In genomic region chr3:34638344-34638743, GRCm38 (mm10) we compare ENCODE assay signal across 15 mouse cellular contexts. TPM values are rescaled to one million over a fixed set of nuclear protein-coding genes. Genes with fewer than 3 reads are reported as not detected.
DNase-seq lines count a peak whose midpoint lies in the region; ATAC-seq and TF ChIP-seq lines count a peak whose summit lies in the region.
"Had no signal": no experiment of that assay in that cellular context is flagged by ENCODE, and none has a peak within 500 bp of the region (broad histone marks: within the 10 kb centered on the region; RNA-seq: fewer than 3 reads in every experiment).

No protein-coding gene starts in this region.

- H3K4me3 ChIP-seq in cerebellum, adult 2 months (replicated peaks; ENCODE audit: insufficient read depth, low read depth, low read length): peak overlapping the region; percentile 0
- H3K4me3 ChIP-seq in embryonic facial prominence, embryonic 14.5 days (ENCODE audit: low read depth, low read length): no peak overlapping the region
- H3K4me3 ChIP-seq in hindbrain, embryonic 14.5 days (replicated peaks; ENCODE audit: low read length): peak overlapping the region; percentile 12; the same call in 1 of the 2 replicates
- peak overlapping the region; percentile 2; the same call in 1 of the 2 replicates for H3K4me3 ChIP-seq in neural tube, embryonic 12.5 days
- H3K4me3 ChIP-seq: limb, embryonic 15.5 days had no signal

- no peaks in the 10 kb centered on the region for H3K9me3 ChIP-seq in embryonic facial prominence, embryonic 14.5 days (ENCODE audit: control insufficient read depth, low read length)
- no peaks in the 10 kb centered on the region for H3K9me3 ChIP-seq in hindbrain, embryonic 14.5 days (ENCODE audit: control insufficient read depth, low read length)
- H3K9me3 ChIP-seq in neural tube, embryonic 12.5 days: no peaks in the 10 kb centered on the region
- H3K9me3 ChIP-seq: limb, embryonic 15.5 days had no signal

- DNase-seq in cerebellum, adult 2 months: no peak
- no peak for DNase-seq in cerebellum, postnatal 36 days
- no peak for DNase-seq in embryonic facial prominence, embryonic 14.5 days (ENCODE audit: low spot score)
- DNase-seq in hindbrain, embryonic 14.5 days (ENCODE audit: low spot score): no peak
- DNase-seq in adrenal gland, postnatal 36 days: no peak
- no peak for DNase-seq in thymus, postnatal 14 days
- no peak for DNase-seq in right cerebral cortex, postnatal 25 days
- DNase-seq: cerebellum, adult 8-10 months; heart, adult 11 months; layer of hippocampus, adult 9-11 months; lung, postnatal 4 days had no signal

- ATAC-seq in embryonic facial prominence, embryonic 14.5 days (ENCODE audit: low read depth): no peak
- ATAC-seq in hindbrain, embryonic 14.5 days (ENCODE audit: low FRiP score): 0 out of 2 replicates have a peak, but pooled peaks have one; percentile 35
- peak; percentile 23; the same call in 1 of the 2 replicates for ATAC-seq in neural tube, embryonic 12.5 days (ENCODE audit: low FRiP score, low read depth)

- H3K36me3 ChIP-seq in embryonic facial prominence, embryonic 14.5 days (ENCODE audit: control insufficient read depth, insufficient read depth, low read length): no peaks in the 10 kb centered on the region
- H3K36me3 ChIP-seq in hindbrain, embryonic 14.5 days (replicated peaks; ENCODE audit: control insufficient read depth, insufficient read depth): no peaks in the 10 kb centered on the region
- no peaks in the 10 kb centered on the region for H3K36me3 ChIP-seq in neural tube, embryonic 12.5 days
- H3K36me3 ChIP-seq: G1E; limb, embryonic 15.5 days had no signal

- H3K4me1 ChIP-seq in cerebellum, adult 2 months (ENCODE audit: control insufficient read depth, insufficient read depth, low read length): 0 out of 2 replicates have a peak, but pooled peaks cover 4% of the 10 kb centered on the region
- peaks cover 7% of the 10 kb centered on the region for H3K4me1 ChIP-seq in embryonic facial prominence, embryonic 14.5 days (ENCODE audit: control insufficient read depth, insufficient read depth, low read length)
- peaks cover 10% of the 10 kb centered on the region; the same call in 1 of the 2 replicates for H3K4me1 ChIP-seq in hindbrain, embryonic 14.5 days (replicated peaks; ENCODE audit: control insufficient read depth, insufficient read depth, low read length)
- peaks cover 40% of the 10 kb centered on the region for H3K4me1 ChIP-seq in neural tube, embryonic 12.5 days

- peak overlapping the region; percentile 54; the same call in 1 of the 2 replicates for H3K27ac ChIP-seq in cerebellum, adult 2 months (ENCODE audit: insufficient read depth, low read length)
- H3K27ac ChIP-seq in embryonic facial prominence, embryonic 14.5 days (replicated peaks; ENCODE audit: low read depth, low read length): no peak overlapping the region
- H3K27ac ChIP-seq in hindbrain, embryonic 14.5 days: peak overlapping the region; percentile 53
- no peak overlapping the region for H3K27ac ChIP-seq in neural tube, embryonic 12.5 days
- H3K27ac ChIP-seq: limb, embryonic 15.5 days had no signal

- no peak for TF ChIP-seq CTCF in cerebellum, adult 2 months (IDR thresholded peaks at IDR 0.05; ENCODE audit: borderline replicate concordance, insufficient read depth, low read depth, low read length)

- peak overlapping the region; percentile 5; the same call in 1 of the 2 replicates for H3K4me2 ChIP-seq in embryonic facial prominence, embryonic 14.5 days (ENCODE audit: low read depth, low read length)
- peak overlapping the region; percentile 47 for H3K4me2 ChIP-seq in hindbrain, embryonic 14.5 days (replicated peaks)
- peak overlapping the region; percentile 70 for H3K4me2 ChIP-seq in neural tube, embryonic 12.5 days (replicated peaks)
- H3K4me2 ChIP-seq: limb, embryonic 15.5 days had no signal

- WGBS in cerebellum, adult 2 months: 44% methylated on average over 13 of the region's 13 CpGs
- WGBS in embryonic facial prominence, embryonic 14.5 days: 5% methylated on average over 13 of the region's 13 CpGs
- 2% methylated on average over 13 of the region's 13 CpGs for WGBS in hindbrain, embryonic 14.5 days
- WGBS in neural tube, embryonic 12.5 days: 3% methylated on average over 13 of the region's 13 CpGs

- peaks cover 1% of the 10 kb centered on the region; the same call in 1 of the 2 replicates for H3K27me3 ChIP-seq in cerebellum, adult 2 months (ENCODE audit: control insufficient read depth, insufficient read depth, low read length)
- peaks cover 62% of the 10 kb centered on the region for H3K27me3 ChIP-seq in embryonic facial prominence, embryonic 14.5 days (replicated peaks; ENCODE audit: control insufficient read depth, insufficient read depth, low read length)
- H3K27me3 ChIP-seq in hindbrain, embryonic 14.5 days (ENCODE audit: control insufficient read depth, insufficient read depth, low read length): peaks cover 33% of the 10 kb centered on the region
- H3K27me3 ChIP-seq in neural tube, embryonic 12.5 days (replicated peaks): peaks cover 21% of the 10 kb centered on the region

- no peak for TF ChIP-seq POLR2A in cerebellum, adult 2 months (IDR thresholded peaks at IDR 0.05; ENCODE audit: borderline replicate concordance, insufficient read depth, low read length)

- H3K9ac ChIP-seq in embryonic facial prominence, embryonic 14.5 days (ENCODE audit: low read depth, low read length): no peak overlapping the region
- H3K9ac ChIP-seq in hindbrain, embryonic 14.5 days: peak overlapping the region; percentile 26
- H3K9ac ChIP-seq in neural tube, embryonic 12.5 days: peak overlapping the region; percentile 38; the same call in 1 of the 2 replicates
- H3K9ac ChIP-seq: limb, embryonic 15.5 days had no signal

RNA-seq across cellular contexts. Expression of gene Sox2, which starts 11.9 kb away (rescaled TPM):
- 24.5 and 26.5 TPM in 2 replicates for polyA plus RNA-seq in cerebellum, adult 2 months (2012; rRNA removed)
- polyA plus RNA-seq in embryonic facial prominence, embryonic 14.5 days (2014; fragmentation: Nextera tagmentation; extraction: Ambion mirVana): 4.3 and 5.1 TPM in 2 replicates
- 18.0 and 19.8 TPM in 2 replicates for polyA plus RNA-seq in hindbrain, embryonic 14.5 days (2014; fragmentation: Nextera tagmentation; extraction: Ambion mirVana)
- polyA plus RNA-seq in neural tube, embryonic 12.5 days (2016; fragmentation: Nextera tagmentation; extraction: Ambion mirVana): 48.0 and 49.7 TPM in 2 replicates
- total RNA-seq in adrenal gland, postnatal 36 days (2021): under 1 TPM; 0.26 to 0.53 TPM
- polyA plus RNA-seq: G1E; spleen, adult 2 months had no signal

Comparison
In these comparisons a context has a peak if more than half of its experiments do, and no peak if none do; other contexts are left out.
1. H3K27ac ChIP-seq: peak in cerebellum, adult 2 months (single experiment) and hindbrain, embryonic 14.5 days (single experiment); none in embryonic facial prominence, embryonic 14.5 days (single experiment) and neural tube, embryonic 12.5 days (single experiment).
2. H3K4me2 ChIP-seq: peak in every context shown above with its lines; median percentile 70 in neural tube, embryonic 12.5 days; 47 in hindbrain, embryonic 14.5 days; 5 in embryonic facial prominence, embryonic 14.5 days.